Mouse (Mus musculus) ES-E14 (cell line): ENCODE measurements around the gene Adssl1. TPM values are rescaled to one million over a fixed set of nuclear protein-coding genes. Genes with fewer than 3 reads are reported as not detected.

Source experiments
- DNase-seq: peaks from one replicate; pipeline ENCODE4 v3.0.0-alpha.2; 2013; ENCODE audit warnings: low read depth, low spot score
- H3K27ac ChIP-seq: 2 replicates; pipeline ENCODE4 v1.5.1; 2012; ENCODE audit warnings: low read depth, mild to moderate bottlenecking, low read length, moderate library complexity, mixed read lengths; ENCODE audit not compliant: poor library complexity, insufficient read depth, severe bottlenecking
- H3K36me3 ChIP-seq: 2 replicates; pipeline ENCODE4 v1.6.1; 2012; ENCODE audit warnings: mild to moderate bottlenecking, low read length, moderate library complexity, mixed read lengths; ENCODE audit not compliant: control insufficient read depth, poor library complexity, insufficient read depth, severe bottlenecking
- H3K4me1 ChIP-seq, 2 experiments: fragments of 150-350 bp in 1 of 2; sonication (generic) in 1 of 2; 2 replicates each; pipeline ENCODE4 v1.6.1; 2012; ENCODE audit warnings: low read length in 2 of 2, mild to moderate bottlenecking in 1 of 2, mixed read lengths in 1 of 2; ENCODE audit not compliant: control insufficient read depth in 2 of 2, insufficient read depth in 2 of 2, poor library complexity in 1 of 2
- H3K4me3 ChIP-seq, 2 experiments: fragments of 150-350 bp in 1 of 2; sonication (generic) in 1 of 2; 2 replicates each; pipeline ENCODE4 v1.5.1; 2012; ENCODE audit warnings: low read length in 2 of 2, low read depth in 1 of 2, mild to moderate bottlenecking in 1 of 2, mixed read lengths in 1 of 2; ENCODE audit not compliant: insufficient read depth in 1 of 2, poor library complexity in 1 of 2, severe bottlenecking in 1 of 2
- H3K9ac ChIP-seq: 2 replicates; pipeline ENCODE4 v1.6.1; 2012; ENCODE audit warnings: low read depth, mild to moderate bottlenecking, low read length, mixed read lengths; ENCODE audit not compliant: poor library complexity, insufficient read depth, severe bottlenecking
- H3K9me3 ChIP-seq: fragments of 150-350 bp; sonication (generic); 2 replicates; pipeline ENCODE4 v1.6.1; 2012; ENCODE audit warnings: low read depth, mild to moderate bottlenecking, low read length; ENCODE audit not compliant: control insufficient read depth, insufficient read depth
- CHD2 ChIP-seq: IDR thresholded peaks from 2 replicates; pipeline ENCODE4 v1.6.1; 2014; ENCODE audit warnings: mild to moderate bottlenecking, low read depth, low read length, inconsistent platforms
- HCFC1 ChIP-seq: IDR thresholded peaks from 2 replicates; pipeline ENCODE4 v1.6.1; 2012; ENCODE audit warnings: low read length, inconsistent platforms, borderline replicate concordance; ENCODE audit not compliant: insufficient read depth
- MAFK ChIP-seq: IDR thresholded peaks from 2 replicates; pipeline ENCODE4 v1.6.1; 2014; ENCODE audit warnings: mild to moderate bottlenecking, low read depth, low read length, inconsistent platforms; ENCODE audit not compliant: insufficient read depth
- ZC3H11A ChIP-seq: IDR thresholded peaks from 2 replicates; pipeline ENCODE4 v1.6.1; 2012; ENCODE audit warnings: low read depth, mild to moderate bottlenecking, inconsistent platforms, low read length, borderline replicate concordance
- ZNF384 ChIP-seq: IDR thresholded peaks from 2 replicates; pipeline ENCODE4 v1.6.1; 2012; ENCODE audit warnings: low read depth, low read length, inconsistent platforms
- in situ Hi-C, 2 experiments: fragments of 600-800 bp; cut with MboI; formaldehyde crosslinking; loops; one replicate each; pipeline ENCODE4 v1.15.1; 2025; ENCODE audit warnings: low sequenced_read_pairs in 2 of 2, inconsistent platforms in 1 of 2; ENCODE audit not compliant: unreplicated experiment in 2 of 2
- total RNA-seq: library from RNA; depleted of rRNA; stranded (reverse); fragments of 300-350 nt; gene quantifications from 2 replicates; pipeline ENCODE4 v1.2.3, GENCODE M21; 2012

Adssl1 gene
- total RNA-seq, 1 experiment, result 2.4 TPM

- Histone ChIP-seq H3K9ac (no peak overlapping the region), H3K36me3 (peaks cover 59% of the 10 kb centered on the region), H3K4me1 (0 out of 4 replicates have a peak, but pooled peaks cover 0 to 4% of the 10 kb centered on the region in 2 experiments), H3K9me3 (no peaks in the 10 kb centered on the region), H3K27ac (no peak overlapping the region), H3K4me3 (no peak overlapping the region)
- in situ Hi-C loops, result no loop called here
- TF ChIP-seq ZC3H11A, result no peak
- no peak for TF ChIP-seq CHD2
- TF ChIP-seq ZNF384, result no peak
- TF ChIP-seq HCFC1, result no peak
- no peak for TF ChIP-seq MAFK
- DNase-seq, result no peak
Measured at GRCm38 (mm10) chr12:112651778-112652439, 32.1 kb downstream of the Adssl1 start.

- peaks cover 55% of the 10 kb centered on the region for H3K36me3 ChIP-seq
- no peak overlapping the region for H3K4me3 ChIP-seq
- no peaks in the 10 kb centered on the region for H3K9me3 ChIP-seq
- no peak overlapping the region for H3K9ac ChIP-seq
- 0 out of 4 replicates have a peak, but pooled peaks cover 0 to 4% of the 10 kb centered on the region in 2 experiments for H3K4me1 ChIP-seq
- no peak overlapping the region for H3K27ac ChIP-seq
- in situ Hi-C loops, result no loop called here
- DNase-seq, result peak; percentile 73
- TF ChIP-seq ZC3H11A (peak; percentile 28; the same call in 1 of the 2 replicates), ZNF384 (no peak), HCFC1 (no peak)
Measured at GRCm38 (mm10) chr12:112653157-112653824, 33.4 kb downstream of the Adssl1 start.

- 0 out of 4 replicates have a peak, but pooled peaks cover 0 to 4% of the 10 kb centered on the region in 2 experiments for H3K4me1 ChIP-seq
- in situ Hi-C loops, result no loop called here
- H3K4me3 ChIP-seq, result no peak overlapping the region
- peaks cover 54% of the 10 kb centered on the region for H3K36me3 ChIP-seq
- H3K27ac ChIP-seq, result no peak overlapping the region
- H3K9ac ChIP-seq, result no peak overlapping the region
- DNase-seq, result no peak
- TF ChIP-seq HCFC1 (no peak), CHD2 (no peak), ZNF384 (no peak)
- H3K9me3 ChIP-seq, result no peaks in the 10 kb centered on the region
Measured at GRCm38 (mm10) chr12:112654076-112654475, 34.2 kb downstream of the Adssl1 start.

- no peak for DNase-seq
- TF ChIP-seq ZC3H11A, result no peak
- no peak for TF ChIP-seq MAFK
- TF ChIP-seq HCFC1, result no peak
- no peak for TF ChIP-seq ZNF384
- TF ChIP-seq CHD2, result no peak
- H3K36me3 ChIP-seq, result peaks cover 40% of the 10 kb centered on the region
- H3K4me1 ChIP-seq, result 0 out of 4 replicates have a peak, but pooled peaks cover 0 to 2% of the 10 kb centered on the region in 2 experiments
- in situ Hi-C loops, result no loop called here
- H3K9me3 ChIP-seq, result no peaks in the 10 kb centered on the region
- no peak overlapping the region for H3K4me3 ChIP-seq
- H3K27ac ChIP-seq, result no peak overlapping the region
- no peak overlapping the region for H3K9ac ChIP-seq
Measured at GRCm38 (mm10) chr12:112658619-112659018, 38.8 kb downstream of the Adssl1 start.
